Mouse (Mus musculus): ENCODE measurements around the gene Rita1. TPM values are rescaled to one million over a fixed set of nuclear protein-coding genes. Genes with fewer than 3 reads are reported as not detected.

Rita1 gene
- 24.2 and 29.9 TPM in 2 replicates for polyA plus RNA-seq (2021; fragmentation: Nextera tagmentation)
- long read RNA-seq, experiment 1, transcript Rita1-207 (4 exons, 1,668 nt) = minor isoform, 34 of 154 reads
- long read RNA-seq, experiment 1, transcript Rita1-201 (3 exons, 1,573 nt) = major isoform, 97 of 154 reads
- long read RNA-seq, experiment 1, partial matches to known transcripts = 6 of 154 reads
- long read RNA-seq, experiment 1, other reads (novel, unspliced or antisense) = 13 of 154 reads
- long read RNA-seq, experiment 2, transcript Rita1-201 (3 exons, 1,573 nt) = major isoform, 12 of 36 reads
- long read RNA-seq, experiment 2, partial matches to known transcripts = 11 of 36 reads
- long read RNA-seq, experiment 2, other reads (novel, unspliced or antisense) = 9 of 36 reads

GRCm38 (mm10) chr5:120612442-120612821 is at the start of gene Rita1, which contains the start of gene Ddx54:
TSS of gene Rita1 (minus strand) at chr5:120612589.
TSS of gene Ddx54 (plus strand) at chr5:120612739.

GRCm38 (mm10) chr5:120648569-120649373 is 36.4 kb upstream of the Rita1 start, which contains the start of gene Rasal1:
TSS of gene Rasal1 (plus strand) at chr5:120648812.

GRCm38 (mm10) chr5:120634131-120634530 is 21.7 kb upstream of the Rita1 start, which contains the start of gene Cfap73:
TSS of gene Cfap73 (minus strand) at chr5:120634235.

GRCm38 (mm10) chr5:120588569-120589094 is 23.8 kb downstream of the Rita1 start, which contains the start of the genes Tpcn1 and Iqcd:
TSS of gene Tpcn1 (minus strand) at chr5:120588673.
TSS of gene Iqcd (plus strand) at chr5:120589016.

Other genes with a start within 250 kb of the Rita1 start
- gene Lhx5, start 180.9 kb downstream of the Rita1 start, polyA plus RNA-seq (2021; fragmentation: Nextera tagmentation) = not detected in 2 replicates
- 9.4 and 12.7 TPM in 2 replicates for gene Sdsl, start 139.8 kb downstream of the Rita1 start, polyA plus RNA-seq (2021; fragmentation: Nextera tagmentation)
- gene Sds, start 136.1 kb downstream of the Rita1 start, polyA plus RNA-seq (2021; fragmentation: Nextera tagmentation) = 0.30 and 0.61 TPM in 2 replicates
- 15.8 and 29.7 TPM in 2 replicates for gene Plbd2, start 109.0 kb downstream of the Rita1 start, polyA plus RNA-seq (2021; fragmentation: Nextera tagmentation)
- 2.6 and 4.2 TPM in 2 replicates for gene Slc8b1, start 101.4 kb downstream of the Rita1 start, polyA plus RNA-seq (2021; fragmentation: Nextera tagmentation)
- gene Tpcn1, start 23.9 kb downstream of the Rita1 start, polyA plus RNA-seq (2021; fragmentation: Nextera tagmentation) = 12.0 and 18.5 TPM in 2 replicates
- gene Iqcd, start 23.6 kb downstream of the Rita1 start, polyA plus RNA-seq (2021; fragmentation: Nextera tagmentation) = 0.56 and 0.75 TPM in 2 replicates
- 17.3 and 18.3 TPM in 2 replicates for gene Ddx54, start 150 bp upstream of the Rita1 start, polyA plus RNA-seq (2021; fragmentation: Nextera tagmentation)
- not detected in 2 replicates for gene Cfap73, start 21.6 kb upstream of the Rita1 start, polyA plus RNA-seq (2021; fragmentation: Nextera tagmentation)
- 39.3 and 44.9 TPM in 2 replicates for gene Rasal1, start 36.2 kb upstream of the Rita1 start, polyA plus RNA-seq (2021; fragmentation: Nextera tagmentation)
- gene Dtx1, start 99.3 kb upstream of the Rita1 start, polyA plus RNA-seq (2021; fragmentation: Nextera tagmentation) = 20.8 and 24.2 TPM in 2 replicates
- gene Oas2, start 137.3 kb upstream of the Rita1 start, polyA plus RNA-seq (2021; fragmentation: Nextera tagmentation) = 0.06 and 0.13 TPM in 2 replicates
- 0.04 and 0.10 TPM in 2 replicates for gene Oas3, start 165.1 kb upstream of the Rita1 start, polyA plus RNA-seq (2021; fragmentation: Nextera tagmentation)
- not detected in 2 replicates for gene Oas1e, start 182.9 kb upstream of the Rita1 start, polyA plus RNA-seq (2021; fragmentation: Nextera tagmentation)
- 0.45 and 0.86 TPM in 2 replicates for gene Oas1c, start 199.9 kb upstream of the Rita1 start, polyA plus RNA-seq (2021; fragmentation: Nextera tagmentation)
- gene Oas1f, start 234.8 kb upstream of the Rita1 start, polyA plus RNA-seq (2021; fragmentation: Nextera tagmentation) = not detected in 2 replicates
- not detected in 2 replicates for gene Oas1h, start 248.8 kb upstream of the Rita1 start, polyA plus RNA-seq (2021; fragmentation: Nextera tagmentation)